Mouse (Mus musculus) left cerebral cortex, adult 18-20 months (tissue): Measurements from ENCODE around the gene Fam124b. TPM values are rescaled to one million over a fixed set of nuclear protein-coding genes. Genes with fewer than 3 reads are reported as not detected.

ENCODE experiments used
- DNase-seq, 2 experiments: peaks; one replicate each; pipeline ENCODE4 v3.0.0; 2021 to 2022; ENCODE audit warnings: low spot score in 2 of 2, mixed read lengths in 1 of 2
- long read RNA-seq, 2 experiments: library from polyadenylated mRNA; stranded (forward); transcript quantifications; one replicate each; pipeline ENCODE4 v2.0.0; 2021
- total RNA-seq, 2 experiments: library from RNA; stranded (reverse); gene quantifications; 2 replicates each; pipeline ENCODE4 v1.2.3; 2021

The Fam124b gene
- total RNA-seq: under 1 TPM; 0.45 to 0.65 TPM
- long read RNA-seq, experiment 1: 0 reads
- long read RNA-seq, experiment 2: 0 reads

GRCm38 (mm10) chr1:80218268-80218667, at the start of gene Fam124b:
Fam124b (minus strand) TSS chr1:80218473.
- DNase-seq: no peak

- DNase-seq: no peak
These were observed 42.2 kb upstream of the Fam124b start for GRCm38 (mm10) chr1:80260443-80260842.

GRCm38 (mm10) chr1:80258632-80259031, 40.4 kb upstream of the Fam124b start:
- DNase-seq: no peak

- no peak for DNase-seq
These were observed 35.0 kb upstream of the Fam124b start for GRCm38 (mm10) chr1:80253309-80253708.

GRCm38 (mm10) chr1:80250247-80250646, 32.0 kb upstream of the Fam124b start:
- DNase-seq: no peak

- DNase-seq: no peak
These were observed 28.9 kb upstream of the Fam124b start for GRCm38 (mm10) chr1:80247131-80247530.

- no peak for DNase-seq
These were observed 25.9 kb upstream of the Fam124b start for GRCm38 (mm10) chr1:80244123-80244522.

GRCm38 (mm10) chr1:80241579-80241978, 23.3 kb upstream of the Fam124b start:
- DNase-seq: no peak

- no peak for DNase-seq
These were observed 21.9 kb upstream of the Fam124b start for GRCm38 (mm10) chr1:80240017-80240660.

GRCm38 (mm10) chr1:80239481-80239880, 21.2 kb upstream of the Fam124b start:
- no peak for DNase-seq

GRCm38 (mm10) chr1:80236951-80237702, 18.9 kb upstream of the Fam124b start:
- no peak for DNase-seq

- DNase-seq: no peak
These were observed 17.9 kb upstream of the Fam124b start for GRCm38 (mm10) chr1:80236126-80236525.

- DNase-seq: no peak
These were observed 12.3 kb upstream of the Fam124b start for GRCm38 (mm10) chr1:80230612-80231011.

GRCm38 (mm10) chr1:80224839-80225412, 6.7 kb upstream of the Fam124b start:
- no peak for DNase-seq

GRCm38 (mm10) chr1:80221151-80221550, 2.9 kb upstream of the Fam124b start:
- DNase-seq: no peak

- no peak for DNase-seq
These were observed 4.4 kb downstream of the Fam124b start for GRCm38 (mm10) chr1:80213826-80214225.

- no peak for DNase-seq
These were observed 5.1 kb downstream of the Fam124b start for GRCm38 (mm10) chr1:80213146-80213545.

- no peak for DNase-seq
These were observed 16.0 kb downstream of the Fam124b start for GRCm38 (mm10) chr1:80202314-80202713.

GRCm38 (mm10) chr1:80192837-80193236, 25.4 kb downstream of the Fam124b start:
- no peak for DNase-seq

GRCm38 (mm10) chr1:80181414-80181805, 36.9 kb downstream of the Fam124b start:
- DNase-seq: no peak

- DNase-seq: peak; percentile 59 to 68
These were observed 37.4 kb downstream of the Fam124b start for GRCm38 (mm10) chr1:80180767-80181413.

- DNase-seq: no peak
These were observed 38.1 kb downstream of the Fam124b start for GRCm38 (mm10) chr1:80180128-80180527.
